Mouse (Mus musculus) hindbrain, embryonic 11.5 days (tissue): ENCODE measurements around the gene Bag5. TPM values are rescaled to one million over a fixed set of nuclear protein-coding genes. Genes with fewer than 3 reads are reported as not detected.

Experiments
- ATAC-seq: fragments of 200-750 bp; cut with Nextera tagmentation; 2 replicates; pipeline ENCODE4 v1.8.0; 2017; ENCODE audit warnings: mild to moderate bottlenecking, moderate TSS enrichment, moderate library complexity; ENCODE audit not compliant: low FRiP score
- DNase-seq: peaks from one replicate; pipeline ENCODE4 v3.0.0-alpha.2; 2015; ENCODE audit warnings: low spot score
- H3K27ac ChIP-seq: fragments of 300-500 bp; sonication (generic); 2 replicates; pipeline ENCODE4 v1.5.1; 2014; ENCODE audit warnings: mild to moderate bottlenecking, low read depth, low read length
- H3K27me3 ChIP-seq: fragments of 300-500 bp; sonication (generic); 2 replicates; pipeline ENCODE4 v1.6.1; 2014; ENCODE audit warnings: mild to moderate bottlenecking, low read length, moderate library complexity, mixed read lengths; ENCODE audit not compliant: control insufficient read depth, insufficient read depth
- H3K36me3 ChIP-seq: fragments of 300-500 bp; sonication (generic); 2 replicates; pipeline ENCODE4 v1.6.1; 2014; ENCODE audit warnings: mild to moderate bottlenecking, low read length, moderate library complexity, mixed read lengths; ENCODE audit not compliant: control insufficient read depth, insufficient read depth
- H3K4me1 ChIP-seq: fragments of 300-500 bp; sonication (generic); replicated peaks from 2 replicates; pipeline ENCODE4 v1.6.1; 2014; ENCODE audit warnings: low read length, mixed read lengths; ENCODE audit not compliant: control insufficient read depth, insufficient read depth
- H3K4me2 ChIP-seq: fragments of 300-500 bp; sonication (generic); replicated peaks from 2 replicates; pipeline ENCODE4 v1.6.1; 2014; ENCODE audit warnings: mild to moderate bottlenecking, low read depth, low read length
- H3K4me3 ChIP-seq: fragments of 300-500 bp; sonication (generic); 2 replicates; pipeline ENCODE4 v1.5.1; 2014; ENCODE audit warnings: low read depth, low read length
- H3K9ac ChIP-seq: fragments of 300-500 bp; sonication (generic); 2 replicates; pipeline ENCODE4 v1.6.1; 2014; ENCODE audit warnings: low read depth, low read length
- H3K9me3 ChIP-seq: fragments of 300-500 bp; sonication (generic); 2 replicates; pipeline ENCODE4 v1.6.1; 2016; ENCODE audit warnings: low read length; ENCODE audit not compliant: control insufficient read depth
- WGBS: fragments of 180-500 bp; shearing (Covaris S2); extraction: QIAGEN DNeasy Blood & Tissue Kit; methylation state at CpG from one replicate; pipeline ENCODE4 v1.1.7; 2014; 5-methylcytosine and 5-hydroxymethylcytosine counted together
- polyA plus RNA-seq: library from polyadenylated mRNA; unstranded; fragments of >200 nt; fragmentation: Nextera tagmentation; extraction: Ambion mirVana; gene quantifications from 2 replicates; pipeline ENCODE4 v1.2.1, GENCODE M21; 2014

Gene Bag5
- polyA plus RNA-seq, 1 experiment from 2014 or later = 61.5 TPM

- Histone ChIP-seq H3K9ac (no peak overlapping the region), H3K27ac (no peak overlapping the region), H3K4me1 (peaks cover 8% of the 10 kb centered on the region), H3K4me3 (no peak overlapping the region), H3K4me2 (no peak overlapping the region), H3K36me3 (no peaks in the 10 kb centered on the region), H3K9me3 (no peaks in the 10 kb centered on the region), H3K27me3 (no peaks in the 10 kb centered on the region)
- DNase-seq (no peak), ATAC-seq (no peak)
- 65% methylated on average over 2 of the region's 2 CpGs for WGBS
Observed at GRCm38 (mm10) chr12:111755231-111755630, 42.2 kb upstream of the Bag5 start.

GRCm38 (mm10) chr12:111754710-111755109 is 41.7 kb upstream of the Bag5 start:
- Histone ChIP-seq H3K4me3 (no peak overlapping the region), H3K9me3 (no peaks in the 10 kb centered on the region), H3K4me2 (no peak overlapping the region), H3K4me1 (peaks cover 8% of the 10 kb centered on the region), H3K27ac (no peak overlapping the region), H3K36me3 (no peaks in the 10 kb centered on the region), H3K27me3 (no peaks in the 10 kb centered on the region), H3K9ac (no peak overlapping the region)
- DNase-seq (no peak), ATAC-seq (no peak)

DNA sequence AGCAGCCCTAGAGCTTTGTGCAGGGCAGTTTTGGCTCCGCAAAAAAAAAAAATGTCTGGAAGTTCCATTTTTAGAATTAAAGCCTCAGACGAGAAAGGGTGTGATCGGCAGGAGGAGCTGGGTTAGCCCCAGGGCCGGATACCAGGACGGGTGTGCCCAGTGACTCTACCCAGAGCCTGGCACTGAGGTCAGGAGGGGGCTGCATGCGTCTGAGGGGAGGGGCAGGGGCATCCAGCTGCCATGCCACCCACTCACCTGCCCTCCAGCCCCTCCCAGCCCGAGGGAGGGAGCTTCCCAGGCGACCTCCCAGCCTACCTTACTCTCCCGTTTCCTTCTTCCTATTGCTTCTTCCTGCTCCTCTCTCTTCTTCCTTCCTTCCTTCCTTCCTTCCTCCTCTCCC is 40.3 kb upstream of the Bag5 start:
- H3K4me2 ChIP-seq = no peak overlapping the region
- ATAC-seq = no peak
- no peak overlapping the region for H3K9ac ChIP-seq
- H3K4me1 ChIP-seq = peaks cover 7% of the 10 kb centered on the region
- 69% methylated on average over 9 of the region's 9 CpGs for WGBS
- no peak overlapping the region for H3K27ac ChIP-seq
- H3K36me3 ChIP-seq = no peaks in the 10 kb centered on the region
- no peaks in the 10 kb centered on the region for H3K9me3 ChIP-seq
- no peaks in the 10 kb centered on the region for H3K27me3 ChIP-seq
- DNase-seq = no peak
- no peak overlapping the region for H3K4me3 ChIP-seq

GRCm38 (mm10) chr12:111752491-111752890 is 39.4 kb upstream of the Bag5 start:
- 92% methylated on average over 6 of the region's 6 CpGs for WGBS
- H3K4me1 ChIP-seq = 0 out of 2 replicates have a peak, but pooled peaks cover 2% of the 10 kb centered on the region
- no peak overlapping the region for H3K4me2 ChIP-seq
- H3K27me3 ChIP-seq = no peaks in the 10 kb centered on the region
- ATAC-seq (no peak), DNase-seq (no peak)
- no peak overlapping the region for H3K27ac ChIP-seq
- no peaks in the 10 kb centered on the region for H3K36me3 ChIP-seq
- H3K9ac ChIP-seq = no peak overlapping the region
- H3K4me3 ChIP-seq = no peak overlapping the region
- H3K9me3 ChIP-seq = no peaks in the 10 kb centered on the region

GRCm38 (mm10) chr12:111750739-111751138 is 37.7 kb upstream of the Bag5 start:
- Histone ChIP-seq H3K9me3 (no peaks in the 10 kb centered on the region), H3K27me3 (no peaks in the 10 kb centered on the region), H3K4me1 (no peaks in the 10 kb centered on the region), H3K36me3 (no peaks in the 10 kb centered on the region), H3K4me2 (no peak overlapping the region), H3K4me3 (no peak overlapping the region), H3K9ac (no peak overlapping the region), H3K27ac (no peak overlapping the region)
- DNase-seq (no peak), ATAC-seq (no peak)
- WGBS = 89% methylated on average over 3 of the region's 3 CpGs

- Histone ChIP-seq H3K4me2 (no peak overlapping the region), H3K4me3 (no peak overlapping the region), H3K27me3 (no peaks in the 10 kb centered on the region), H3K9me3 (no peaks in the 10 kb centered on the region), H3K36me3 (no peaks in the 10 kb centered on the region), H3K27ac (no peak overlapping the region), H3K9ac (no peak overlapping the region), H3K4me1 (no peaks in the 10 kb centered on the region)
- 80% methylated on average over 7 of the region's 7 CpGs for WGBS
- DNase-seq (no peak), ATAC-seq (no peak)
Observed at GRCm38 (mm10) chr12:111747421-111747820, 34.4 kb upstream of the Bag5 start.

- no peak overlapping the region for H3K27ac ChIP-seq
- WGBS = 76% methylated on average over 5 of the region's 5 CpGs
Observed at GRCm38 (mm10) chr12:111746091-111746490, 33.0 kb upstream of the Bag5 start.

GRCm38 (mm10) chr12:111745274-111745673 is 32.2 kb upstream of the Bag5 start:
- Histone ChIP-seq H3K9ac (no peak overlapping the region), H3K4me1 (no peaks in the 10 kb centered on the region), H3K4me3 (no peak overlapping the region), H3K36me3 (no peaks in the 10 kb centered on the region), H3K27me3 (no peaks in the 10 kb centered on the region), H3K9me3 (no peaks in the 10 kb centered on the region), H3K4me2 (no peak overlapping the region), H3K27ac (no peak overlapping the region)
- DNase-seq (no peak), ATAC-seq (no peak)
- 79% methylated on average over 6 of the region's 6 CpGs for WGBS

More at GRCm38 (mm10) chr12:111746091-111746490, 33.0 kb upstream of the Bag5 start:
- Histone ChIP-seq H3K36me3 (no peaks in the 10 kb centered on the region), H3K27me3 (no peaks in the 10 kb centered on the region), H3K4me2 (no peak overlapping the region), H3K9me3 (no peaks in the 10 kb centered on the region), H3K4me1 (no peaks in the 10 kb centered on the region), H3K9ac (no peak overlapping the region), H3K4me3 (no peak overlapping the region)
- ATAC-seq = no peak
- no peak for DNase-seq

DNA sequence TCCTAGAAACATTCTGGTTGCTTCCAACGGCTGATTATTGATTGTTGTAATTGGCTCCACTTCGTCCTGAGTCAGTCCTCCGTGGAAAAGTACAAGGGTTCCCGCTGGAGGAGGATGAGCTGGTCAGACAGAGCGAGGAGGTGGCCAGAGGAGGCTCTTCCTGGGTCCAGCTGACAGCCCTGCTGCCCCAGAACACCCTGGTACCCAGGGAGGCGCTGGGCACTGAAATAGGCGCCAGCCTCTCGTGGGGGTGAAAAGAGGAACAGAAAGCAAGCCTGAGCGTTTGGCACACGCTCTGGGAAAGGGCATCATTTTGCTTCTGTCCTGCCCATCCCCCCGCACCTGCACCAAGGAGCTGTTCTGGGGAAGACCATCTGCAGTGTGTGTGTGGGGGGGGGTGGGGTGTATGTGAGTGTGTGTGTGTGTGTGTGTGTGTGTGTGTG is 30.9 kb upstream of the Bag5 start:
- 86% methylated on average over 11 of the region's 11 CpGs for WGBS
- DNase-seq = no peak

More for the DNA sequence above, 30.9 kb upstream of the Bag5 start:
- Histone ChIP-seq H3K27ac (no peak overlapping the region), H3K9me3 (no peaks in the 10 kb centered on the region), H3K4me1 (no peaks in the 10 kb centered on the region), H3K4me2 (no peak overlapping the region), H3K9ac (no peak overlapping the region), H3K36me3 (no peaks in the 10 kb centered on the region), H3K27me3 (no peaks in the 10 kb centered on the region), H3K4me3 (no peak overlapping the region)
- no peak for ATAC-seq
